Mouse (Mus musculus) gastrocnemius, adult 8-10 months (tissue): Measurements from ENCODE around the gene Cfd. TPM values are rescaled to one million over a fixed set of nuclear protein-coding genes. Genes with fewer than 3 reads are reported as not detected.
A peak's percentile ranks its signal among the peaks of the same experiment; 100 is the strongest.

Experiments
- DNase-seq, 2 experiments: peaks; one replicate each; pipeline ENCODE4 v3.0.0; 2022; ENCODE audit warnings: low spot score in 2 of 2
- total RNA-seq, 4 experiments: library from RNA; stranded (reverse); gene quantifications; 2 replicates each; pipeline ENCODE4 v1.2.4; 2022

The Cfd gene
- total RNA-seq, 4 experiments from 2014 or later, result 10.7 to 257 (median 39.5) TPM

GRCm38 (mm10) chr10:79917532-79918100 is 27.0 kb downstream of the Cfd start:
- DNase-seq, result no peak

- DNase-seq, result no peak
These were observed 27.8 kb downstream of the Cfd start for GRCm38 (mm10) chr10:79918231-79919078.

DNA sequence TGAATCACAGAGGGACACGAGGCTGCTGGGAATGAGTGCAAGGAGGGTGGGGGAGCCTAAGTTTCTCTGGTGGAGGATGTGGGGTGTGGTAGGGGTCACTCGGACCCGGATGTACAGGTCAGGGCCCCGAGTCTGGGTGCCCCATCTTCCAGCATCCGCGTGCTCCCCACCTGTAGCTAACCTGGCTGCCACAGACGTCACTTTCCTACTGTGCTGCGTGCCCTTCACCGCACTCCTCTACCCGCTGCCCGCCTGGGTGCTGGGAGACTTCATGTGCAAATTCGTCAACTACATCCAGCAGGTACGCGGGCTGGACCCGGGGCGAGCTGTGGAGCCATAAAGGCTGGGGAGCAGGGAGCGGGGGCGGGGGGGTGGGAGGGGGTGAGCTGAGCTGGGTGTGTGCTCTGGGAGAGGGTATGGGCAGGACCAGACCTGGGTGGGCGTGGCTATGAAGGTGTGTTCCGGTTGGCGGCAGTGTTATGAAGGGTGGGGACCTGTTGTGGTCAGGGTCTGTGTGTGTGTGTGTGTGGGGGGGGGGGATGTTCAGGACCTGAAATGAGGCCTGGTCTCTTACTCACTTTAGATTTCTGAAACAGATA is 28.7 kb downstream of the Cfd start:
- DNase-seq, result no peak

- no peak for DNase-seq
These were observed 29.6 kb downstream of the Cfd start for GRCm38 (mm10) chr10:79920056-79920890.

DNA sequence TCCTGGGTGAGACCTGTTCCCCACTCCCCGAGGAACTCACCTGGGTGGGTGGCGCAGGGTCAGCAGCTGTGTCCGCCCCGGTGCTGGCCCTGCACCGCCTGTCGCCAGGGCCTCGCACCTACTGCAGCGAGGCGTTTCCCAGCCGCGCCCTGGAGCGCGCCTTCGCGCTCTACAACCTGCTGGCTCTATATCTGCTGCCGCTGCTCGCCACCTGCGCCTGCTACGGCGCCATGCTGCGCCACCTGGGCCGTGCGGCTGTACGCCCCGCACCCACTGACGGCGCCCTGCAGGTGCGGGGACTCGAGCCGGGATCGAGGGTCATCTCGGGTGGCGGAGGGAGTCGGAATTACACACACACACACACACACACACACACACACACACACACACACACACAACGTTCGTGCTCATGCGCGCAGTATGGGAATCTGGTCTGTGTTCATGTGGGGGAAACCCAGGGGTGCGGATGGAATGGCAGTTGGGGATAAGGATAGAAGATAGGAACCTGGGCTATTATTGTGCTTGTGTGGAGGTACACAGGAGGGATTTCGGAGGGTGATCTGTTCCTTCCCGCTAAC is 30.4 kb downstream of the Cfd start, which contains the start of gene R3hdm4:
Gene R3hdm4 (minus strand): TSS at position 251 of the 578 bp plus-strand sequence.
- no peak for DNase-seq

GRCm38 (mm10) chr10:79921572-79921971 is 30.9 kb downstream of the Cfd start:
- no peak for DNase-seq

DNA sequence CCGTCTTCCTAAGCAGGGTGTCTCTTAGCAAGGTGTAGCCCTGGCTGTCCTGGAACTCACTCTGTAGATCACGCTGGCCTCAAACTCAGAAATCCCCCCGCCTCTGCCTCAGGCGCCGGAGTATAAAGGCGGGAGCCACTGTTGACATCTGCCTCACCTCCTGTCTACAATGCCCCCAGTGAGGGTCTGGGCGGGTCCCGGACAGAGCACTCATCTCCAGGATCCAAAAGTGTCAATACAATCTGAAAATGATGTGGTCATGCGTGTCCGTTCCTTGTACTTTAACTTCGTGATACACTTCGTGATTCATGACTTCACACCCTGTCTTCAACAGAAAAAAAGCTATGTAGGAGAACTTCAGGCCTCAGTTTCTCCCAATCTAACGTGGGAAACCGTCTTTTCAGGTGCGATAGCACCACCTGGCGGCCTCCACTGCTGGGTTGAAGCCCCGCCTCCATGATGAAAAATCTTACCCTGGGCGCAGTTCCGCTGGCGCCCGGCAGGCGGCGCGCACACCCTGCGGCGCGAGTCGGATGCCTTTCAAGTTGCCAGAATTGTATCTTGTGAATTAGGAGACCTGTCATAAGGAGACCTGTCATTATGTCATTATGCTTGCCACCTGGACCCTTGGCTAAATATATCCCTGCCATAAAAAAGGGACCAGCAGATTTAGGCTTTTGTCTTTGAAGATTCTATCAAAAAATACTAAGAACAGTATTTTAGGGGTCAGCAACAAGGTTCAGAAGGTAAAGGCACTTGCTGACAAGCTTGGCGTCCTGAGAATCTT is 34.5 kb downstream of the Cfd start:
- DNase-seq, result peak; percentile 89 to 90

DNA sequence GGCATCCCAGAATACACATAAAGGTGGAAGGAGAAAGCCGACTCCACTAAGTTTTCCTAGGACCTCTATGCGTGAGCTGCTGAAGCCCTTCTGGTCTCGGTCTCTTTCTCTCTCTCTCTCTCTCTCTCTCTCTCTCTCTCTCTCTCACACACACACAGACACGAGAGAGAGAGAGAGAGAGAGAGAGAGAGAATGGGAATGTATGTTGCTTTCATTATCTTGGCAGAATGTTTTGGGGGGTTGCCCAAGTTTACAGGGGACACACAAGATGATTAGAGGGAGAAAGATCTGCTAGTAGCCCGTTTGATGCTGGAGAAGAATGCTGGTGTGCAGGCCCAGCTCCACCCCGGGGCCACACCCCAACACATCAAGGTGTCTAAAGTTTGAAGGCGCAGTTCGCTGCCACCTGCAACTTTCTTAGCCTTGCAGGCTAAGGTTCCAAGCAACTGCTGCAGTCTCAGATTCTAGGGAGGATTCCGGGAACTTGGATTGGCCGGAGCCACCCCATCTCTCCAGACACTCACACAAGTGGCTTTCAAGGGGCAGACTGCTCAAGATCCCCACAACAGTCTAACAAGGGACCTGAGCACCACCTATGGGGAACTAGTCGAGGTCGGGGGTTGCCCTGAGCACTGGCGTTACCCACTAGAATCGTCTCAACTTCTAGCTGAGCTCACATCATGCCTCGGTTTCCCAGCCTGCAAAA is 35.3 kb downstream of the Cfd start:
- DNase-seq, result no peak

- DNase-seq, result peak; percentile 70 to 81
These were observed 36.1 kb downstream of the Cfd start, which contains the start of gene Arid3a for GRCm38 (mm10) chr10:79926491-79927323. TSS of gene Arid3a (plus strand) at chr10:79927043.

GRCm38 (mm10) chr10:79927324-79928029 is 36.8 kb downstream of the Cfd start:
- no peak for DNase-seq

DNA sequence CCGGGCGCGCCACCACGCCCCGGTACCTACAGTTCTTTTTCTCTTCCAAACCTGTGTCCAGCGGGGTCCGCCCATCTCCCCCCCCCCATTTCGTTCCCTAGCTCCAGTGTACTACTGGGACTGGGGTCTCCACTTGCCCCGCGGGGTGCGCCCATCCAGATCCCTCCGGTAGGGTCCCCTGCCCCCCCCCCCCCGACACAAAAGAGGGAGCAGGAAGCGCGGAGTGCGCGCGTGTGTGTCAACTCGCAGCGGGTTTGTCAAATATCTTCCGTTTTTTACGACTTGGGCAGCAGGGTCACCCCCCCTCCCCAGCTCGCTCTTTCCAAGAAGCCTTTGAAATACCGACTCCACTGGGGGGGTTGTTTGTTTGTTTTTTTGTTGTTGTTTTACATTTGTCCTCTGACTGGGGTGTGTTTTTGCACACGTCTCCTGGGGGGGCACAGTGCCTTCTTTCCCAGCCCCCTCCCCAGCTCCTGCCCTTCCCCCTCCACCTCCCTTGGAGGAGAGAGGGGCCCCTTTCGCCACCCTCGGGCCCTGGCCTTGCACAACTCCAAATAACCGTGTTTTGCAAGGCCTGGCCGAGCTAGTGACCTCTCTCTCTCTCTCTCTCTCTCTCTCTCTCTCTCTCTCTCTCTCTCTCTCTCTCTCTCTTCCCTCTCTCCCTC is 37.5 kb downstream of the Cfd start:
- DNase-seq, result no peak

DNA sequence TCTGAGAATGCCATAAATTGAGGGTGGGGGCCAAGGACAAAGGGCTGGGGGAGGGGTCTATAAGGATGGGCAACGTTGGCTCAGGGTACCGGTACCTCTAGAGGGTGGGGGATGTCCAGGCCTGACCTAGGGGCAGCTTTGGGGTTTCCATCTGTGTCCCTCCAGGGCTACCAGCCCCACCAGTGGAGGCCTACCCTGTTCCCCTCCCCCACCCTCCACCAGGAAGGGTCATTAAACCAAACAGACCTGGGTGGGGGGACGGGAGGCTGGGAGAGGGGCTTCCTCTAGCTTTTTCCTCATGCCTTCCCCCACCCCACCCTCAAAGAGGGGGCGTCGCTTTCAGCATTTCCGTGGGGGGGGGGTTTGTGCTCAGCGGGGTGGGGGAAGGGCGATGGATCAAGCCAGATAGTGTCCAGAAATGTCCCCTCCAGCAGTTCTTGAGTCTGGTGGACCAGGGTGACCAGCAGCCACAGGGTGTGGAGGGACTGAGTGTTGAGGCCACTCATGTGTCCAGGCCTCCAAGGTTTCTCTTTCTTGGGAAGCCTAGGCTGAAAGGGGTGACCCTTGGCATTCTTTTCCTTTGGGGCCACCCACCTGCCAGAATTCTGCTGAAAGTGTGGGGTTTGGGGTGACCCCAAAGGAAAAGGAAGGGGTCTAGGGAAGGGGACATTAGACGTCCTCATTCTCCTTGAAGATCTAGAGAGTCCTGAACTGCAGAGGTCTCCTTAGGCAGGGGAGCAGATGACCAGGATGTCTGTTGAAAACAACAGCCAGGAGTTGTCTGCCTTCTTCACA is 38.5 kb downstream of the Cfd start:
- no peak for DNase-seq

GRCm38 (mm10) chr10:79929967-79930825 is 39.5 kb downstream of the Cfd start:
- no peak for DNase-seq

GRCm38 (mm10) chr10:79930826-79931186 is 40.2 kb downstream of the Cfd start:
- no peak for DNase-seq

GRCm38 (mm10) chr10:79931797-79932196 is 41.1 kb downstream of the Cfd start:
- DNase-seq, result no peak

DNA sequence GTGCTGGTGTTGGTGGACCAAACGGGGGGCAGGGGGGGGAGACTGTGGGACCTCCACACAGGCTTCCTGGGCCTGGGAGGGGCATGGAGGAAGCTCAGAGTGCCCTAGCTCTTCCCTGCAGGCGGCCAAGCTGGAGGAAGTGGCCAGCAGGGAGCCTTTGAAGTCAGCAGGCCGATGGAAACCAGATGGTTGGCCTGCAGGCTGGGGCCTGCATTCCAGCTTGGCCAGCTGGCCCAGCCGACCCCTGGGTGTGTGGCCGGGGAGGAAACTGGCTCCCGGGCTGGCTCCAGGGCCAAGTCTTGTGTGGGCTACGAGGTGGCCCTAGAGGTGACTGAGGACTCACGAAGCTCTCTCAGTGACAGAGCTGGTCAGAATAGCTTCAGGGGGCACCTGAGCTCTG is 42.1 kb downstream of the Cfd start:
- DNase-seq, result peak; percentile 59 to 75
